Mouse (Mus musculus): ENCODE data around the gene Sirt3. TPM values are rescaled to one million over a fixed set of nuclear protein-coding genes. Genes with fewer than 3 reads are reported as not detected.

Sirt3 gene
- polyA plus RNA-seq, 1 experiment, result 99.4 TPM

DNA sequence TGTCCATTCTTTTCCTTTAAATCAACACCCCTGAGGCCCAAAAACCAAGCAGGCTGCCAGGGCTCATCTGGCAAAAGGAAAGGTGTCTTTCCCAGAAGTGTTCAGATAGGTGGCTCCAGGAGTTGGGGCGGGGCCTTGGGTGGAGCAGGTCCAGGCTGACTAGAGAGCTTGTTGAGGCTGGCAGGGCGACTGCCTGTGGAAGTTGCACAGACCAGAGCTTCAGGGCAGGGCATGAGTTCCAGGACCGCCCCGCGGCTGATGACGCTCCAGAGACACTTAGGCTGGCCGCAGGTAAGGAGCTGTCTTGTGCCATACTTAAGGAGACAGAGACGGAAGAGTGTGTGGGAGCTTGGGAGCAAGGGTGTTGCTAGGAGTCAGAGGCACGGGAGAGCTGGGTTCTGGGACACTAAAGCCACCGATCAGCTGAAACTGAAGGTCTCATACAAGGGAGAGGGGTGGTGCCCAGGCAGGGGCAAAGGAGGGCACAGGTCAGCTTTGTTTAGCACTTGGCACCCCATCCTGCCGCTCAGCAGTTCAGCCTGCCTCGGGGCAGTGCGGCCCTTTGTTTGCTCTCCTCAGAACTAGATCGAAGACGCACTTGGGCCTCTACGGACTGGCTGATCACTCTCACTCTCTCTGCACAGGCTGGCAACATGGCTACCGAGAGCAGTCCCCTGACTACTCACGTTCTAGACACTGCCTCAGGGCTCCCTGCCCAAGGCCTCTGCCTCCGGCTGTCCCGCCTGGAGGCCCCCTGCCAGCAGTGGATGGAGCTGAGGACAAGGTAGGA, 46.9 kb downstream of the Sirt3 start, which contains the start of gene Urah:
Gene Urah, plus strand, starts transcription at position 51 of the 790 bp plus-strand sequence.
- no peaks in the 10 kb centered on the region for H3K4me1 ChIP-seq (ENCODE audit: control insufficient read depth, insufficient read depth, low read length)
- WGBS, result 57% methylated on average over 20 of the region's 20 CpGs

DNA sequence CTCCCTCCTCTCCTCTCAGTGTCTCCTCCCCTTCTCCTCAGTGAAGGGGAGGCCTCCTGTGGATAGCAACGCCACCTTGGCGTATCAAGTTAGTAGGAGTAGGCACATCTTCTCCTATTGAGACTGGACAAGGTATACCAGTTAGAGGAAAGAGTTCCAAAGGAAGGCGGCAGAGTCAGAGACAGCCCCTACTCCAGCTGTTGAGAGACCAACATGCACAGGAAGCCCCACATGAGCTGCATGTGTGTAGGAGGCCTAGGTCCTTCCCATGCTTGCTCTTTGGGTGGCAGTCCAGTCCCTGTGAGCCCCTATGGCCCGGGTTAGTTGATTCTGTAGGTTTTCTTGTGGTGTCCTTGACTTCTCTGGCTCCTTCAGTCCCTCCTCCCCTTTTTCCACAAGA, 48.8 kb downstream of the Sirt3 start:
- H3K27ac ChIP-seq (ENCODE audit: insufficient read depth, low read length), result no peak overlapping the region
- DNase-seq, result no peak
- no peaks in the 10 kb centered on the region for H3K27me3 ChIP-seq (ENCODE audit: control insufficient read depth, insufficient read depth, low read length)
- TF ChIP-seq POLR2A (IDR thresholded peaks at IDR 0.05; ENCODE audit: borderline replicate concordance, insufficient read depth, low read length) (no peak), CTCF (IDR thresholded peaks at IDR 0.05; ENCODE audit: borderline replicate concordance, insufficient read depth, low read depth, low read length) (no peak)
- 82% methylated on average over 4 of the region's 4 CpGs for WGBS
- no peak overlapping the region for H3K4me3 ChIP-seq (replicated peaks; ENCODE audit: insufficient read depth, low read depth, low read length)
- no peaks in the 10 kb centered on the region for H3K4me1 ChIP-seq (ENCODE audit: control insufficient read depth, insufficient read depth, low read length)

More for the DNA sequence above, 46.9 kb downstream of the Sirt3 start, which contains the start of gene Urah:
- H3K4me3 ChIP-seq (replicated peaks; ENCODE audit: insufficient read depth, low read depth, low read length), result no peak within 1 kb of the TSS
- no peaks in the 10 kb centered on the region for H3K27me3 ChIP-seq (ENCODE audit: control insufficient read depth, insufficient read depth, low read length)
- TF ChIP-seq POLR2A (IDR thresholded peaks at IDR 0.05; ENCODE audit: borderline replicate concordance, insufficient read depth, low read length) (no peak), CTCF (IDR thresholded peaks at IDR 0.05; ENCODE audit: borderline replicate concordance, insufficient read depth, low read depth, low read length) (no peak)
- no peak within 1 kb of the TSS for H3K27ac ChIP-seq (ENCODE audit: insufficient read depth, low read length)
- no peak for DNase-seq

DNA sequence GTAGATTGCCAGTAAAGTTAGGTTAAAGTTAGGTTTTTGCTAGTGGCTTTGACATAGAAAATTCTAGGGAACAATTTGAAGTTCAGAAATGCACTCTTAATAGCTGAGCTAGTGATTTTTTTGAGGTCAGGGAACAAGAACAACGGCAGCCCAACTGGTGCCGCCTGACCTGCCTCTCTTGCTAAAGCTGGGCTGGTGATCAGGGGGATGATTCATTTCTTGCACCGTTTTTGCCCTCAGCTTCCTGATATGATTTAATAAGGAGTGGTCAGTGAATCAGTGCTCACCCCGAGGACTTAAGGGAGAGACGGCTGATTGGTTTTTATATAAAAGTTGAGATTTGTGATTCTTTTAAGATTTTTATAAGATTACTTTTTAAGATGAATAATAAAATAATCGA, 50.7 kb downstream of the Sirt3 start:
- Histone ChIP-seq H3K4me1 (ENCODE audit: control insufficient read depth, insufficient read depth, low read length) (no peaks in the 10 kb centered on the region), H3K4me3 (replicated peaks; ENCODE audit: insufficient read depth, low read depth, low read length) (no peak overlapping the region), H3K27ac (ENCODE audit: insufficient read depth, low read length) (no peak overlapping the region), H3K27me3 (ENCODE audit: control insufficient read depth, insufficient read depth, low read length) (no peaks in the 10 kb centered on the region)
- TF ChIP-seq CTCF (IDR thresholded peaks at IDR 0.05; ENCODE audit: borderline replicate concordance, insufficient read depth, low read depth, low read length) (no peak), POLR2A (IDR thresholded peaks at IDR 0.05; ENCODE audit: borderline replicate concordance, insufficient read depth, low read length) (no peak)
- DNase-seq, result no peak
- WGBS, result 70% methylated on average over 6 of the region's 6 CpGs

DNA sequence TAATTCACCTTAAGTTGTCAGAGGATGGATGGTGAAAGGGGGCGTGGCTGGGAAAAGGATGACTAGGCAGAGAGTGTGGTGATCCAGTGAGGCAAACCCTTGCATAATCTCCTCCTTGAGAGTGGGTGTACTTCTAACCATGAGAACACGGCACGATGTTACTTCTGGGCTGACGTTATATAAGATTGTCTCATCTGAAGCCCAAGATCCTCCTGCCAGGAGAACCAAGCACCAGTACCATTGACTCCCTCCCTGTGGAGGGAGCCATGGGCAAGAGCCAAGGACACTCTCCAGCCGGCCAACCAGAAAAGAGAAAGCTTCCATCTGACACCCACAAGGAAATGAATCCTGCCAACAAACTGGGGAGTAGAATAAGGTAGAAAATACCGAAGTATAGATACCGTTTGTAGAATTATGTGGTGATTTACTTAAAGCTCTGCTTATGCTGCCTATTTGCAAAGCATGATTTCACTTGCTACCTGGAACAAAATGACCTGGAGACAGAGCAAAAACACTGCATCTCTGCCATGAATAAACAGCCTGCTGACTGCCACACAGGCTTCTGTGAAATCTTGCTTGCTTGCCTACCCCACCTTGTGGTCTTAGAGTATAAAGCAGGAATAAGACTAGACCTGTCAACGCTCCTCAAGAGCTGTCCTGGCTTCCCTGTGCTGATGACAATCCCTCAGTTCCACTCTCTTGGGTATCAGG, 53.8 kb downstream of the Sirt3 start:
- TF ChIP-seq CTCF (IDR thresholded peaks at IDR 0.05; ENCODE audit: borderline replicate concordance, insufficient read depth, low read depth, low read length) (peak; percentile 73), POLR2A (IDR thresholded peaks at IDR 0.05; ENCODE audit: borderline replicate concordance, insufficient read depth, low read length) (no peak)
- DNase-seq, result peak; percentile 67 to 84
- Histone ChIP-seq H3K4me1 (ENCODE audit: control insufficient read depth, insufficient read depth, low read length) (no peaks in the 10 kb centered on the region), H3K4me3 (replicated peaks; ENCODE audit: insufficient read depth, low read depth, low read length) (peak overlapping the region; percentile 23), H3K27ac (ENCODE audit: insufficient read depth, low read length) (peak overlapping the region; percentile 46; the same call in 1 of the 2 replicates), H3K27me3 (ENCODE audit: control insufficient read depth, insufficient read depth, low read length) (no peaks in the 10 kb centered on the region)
- 7% methylated on average over 8 of the region's 8 CpGs for WGBS

DNA sequence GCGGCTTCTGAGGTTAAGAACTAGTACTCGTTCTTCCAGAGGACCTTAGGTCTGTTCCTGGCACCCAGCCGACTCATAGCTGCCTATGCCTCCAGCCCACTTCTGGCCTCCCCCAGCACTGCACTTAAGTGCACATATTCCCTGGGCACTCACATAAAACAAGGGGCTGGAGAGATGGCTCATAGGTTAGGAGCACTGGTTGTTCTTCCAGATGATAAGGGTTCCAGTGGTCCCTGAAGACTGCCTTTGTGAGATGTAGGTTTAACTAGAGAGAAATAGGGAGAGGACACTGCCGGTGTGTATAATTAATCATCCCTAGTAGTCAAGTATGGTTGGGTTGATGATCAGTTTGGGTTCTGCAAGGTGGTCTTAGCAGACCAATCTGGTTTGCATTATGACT, 59.4 kb downstream of the Sirt3 start:
- peaks cover 3% of the 10 kb centered on the region; the same call in 1 of the 2 replicates for H3K4me1 ChIP-seq (ENCODE audit: control insufficient read depth, insufficient read depth, low read length)
- TF ChIP-seq CTCF (IDR thresholded peaks at IDR 0.05; ENCODE audit: borderline replicate concordance, insufficient read depth, low read depth, low read length) (no peak), POLR2A (IDR thresholded peaks at IDR 0.05; ENCODE audit: borderline replicate concordance, insufficient read depth, low read length) (no peak)
- no peak for DNase-seq

DNA sequence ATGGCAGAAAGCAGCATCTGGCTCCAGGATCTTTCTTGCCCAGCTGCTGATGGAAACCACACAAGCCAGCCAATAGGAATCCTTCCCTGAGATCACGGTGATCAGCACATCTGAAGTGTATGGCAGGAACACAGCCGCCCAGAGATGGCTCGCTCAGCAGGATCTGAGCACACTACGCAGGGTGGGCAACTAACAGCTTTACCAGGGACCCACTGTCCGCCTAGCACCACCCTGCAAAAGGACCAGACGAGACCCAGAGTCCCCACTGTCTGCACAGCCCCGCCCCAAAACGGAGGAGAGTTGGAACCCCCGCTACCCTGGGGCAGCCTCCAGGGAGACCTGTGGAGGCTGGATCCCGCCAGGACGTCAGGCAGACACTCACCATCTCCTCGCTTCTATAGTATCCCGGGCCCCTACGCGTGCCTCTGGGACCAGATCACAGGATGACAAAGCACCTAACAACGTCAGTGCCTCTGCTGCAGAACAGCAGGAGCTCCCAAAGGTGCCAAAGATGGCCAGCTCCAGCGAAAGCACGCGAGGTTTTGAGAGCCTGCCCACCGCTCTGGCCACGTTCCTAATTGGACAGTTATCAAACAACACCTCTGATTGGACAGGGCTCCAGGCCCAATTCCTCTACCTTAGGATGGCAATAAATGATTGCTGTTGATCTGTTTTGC, 60.3 kb downstream of the Sirt3 start, which contains the start of gene Zfp941:
Gene Zfp941, minus strand, starts transcription at position 526 of the 677 bp plus-strand sequence.
- H3K27ac ChIP-seq (ENCODE audit: insufficient read depth, low read length), result peak within 1 kb of the TSS; percentile 56
- WGBS, result 2% methylated on average over 21 of the region's 21 CpGs
- peak; percentile 87 to 88 for DNase-seq

More for the DNA sequence above, 59.4 kb downstream of the Sirt3 start:
- Histone ChIP-seq H3K27ac (ENCODE audit: insufficient read depth, low read length) (no peak overlapping the region), H3K4me3 (replicated peaks; ENCODE audit: insufficient read depth, low read depth, low read length) (no peak overlapping the region), H3K27me3 (ENCODE audit: control insufficient read depth, insufficient read depth, low read length) (no peaks in the 10 kb centered on the region)
- 89% methylated on average over 4 of the region's 4 CpGs for WGBS

DNA sequence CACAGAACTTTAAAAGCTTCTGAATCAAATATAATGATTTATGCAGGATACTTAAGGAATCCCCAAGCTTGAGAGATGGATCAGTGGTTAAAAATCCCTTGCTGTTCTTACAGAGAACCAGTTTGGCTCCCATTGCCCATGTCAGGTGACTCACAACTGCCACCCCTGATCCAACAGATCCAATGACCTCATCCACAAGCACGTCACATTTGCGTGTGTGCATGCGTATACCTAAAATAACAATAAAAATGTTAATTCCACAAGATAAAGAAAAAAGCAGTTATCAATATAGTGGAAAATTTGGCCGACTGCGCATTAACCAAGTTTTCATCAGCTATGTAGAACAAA, 60.8 kb downstream of the Sirt3 start:
- H3K4me3 ChIP-seq (replicated peaks; ENCODE audit: insufficient read depth, low read depth, low read length), result peak overlapping the region; percentile 92
- WGBS, result 44% methylated on average over 5 of the region's 5 CpGs
- no peaks in the 10 kb centered on the region for H3K27me3 ChIP-seq (ENCODE audit: control insufficient read depth, insufficient read depth, low read length)
- peak overlapping the region; percentile 56; the same call in 1 of the 2 replicates for H3K27ac ChIP-seq (ENCODE audit: insufficient read depth, low read length)
- no peak for TF ChIP-seq CTCF (IDR thresholded peaks at IDR 0.05; ENCODE audit: borderline replicate concordance, insufficient read depth, low read depth, low read length)
- no peak for TF ChIP-seq POLR2A (IDR thresholded peaks at IDR 0.05; ENCODE audit: borderline replicate concordance, insufficient read depth, low read length)
- peak; percentile 50 to 65 for DNase-seq
- H3K4me1 ChIP-seq (ENCODE audit: control insufficient read depth, insufficient read depth, low read length), result peaks cover 3% of the 10 kb centered on the region; the same call in 1 of the 2 replicates

More for the DNA sequence above, 60.3 kb downstream of the Sirt3 start, which contains the start of gene Zfp941:
- Histone ChIP-seq H3K4me3 (replicated peaks; ENCODE audit: insufficient read depth, low read depth, low read length) (peak within 1 kb of the TSS; percentile 92), H3K27me3 (ENCODE audit: control insufficient read depth, insufficient read depth, low read length) (no peaks in the 10 kb centered on the region), H3K4me1 (ENCODE audit: control insufficient read depth, insufficient read depth, low read length) (peaks cover 3% of the 10 kb centered on the region; the same call in 1 of the 2 replicates)
- TF ChIP-seq POLR2A (IDR thresholded peaks at IDR 0.05; ENCODE audit: borderline replicate concordance, insufficient read depth, low read length) (peak; percentile 22; the same call in 1 of the 2 replicates), CTCF (IDR thresholded peaks at IDR 0.05; ENCODE audit: borderline replicate concordance, insufficient read depth, low read depth, low read length) (no peak)

Data from cerebellum, adult 2 months (tissue).